Mouse (Mus musculus): ENCODE results near the gene Rpl6. TPM values are rescaled to one million over a fixed set of nuclear protein-coding genes. Genes with fewer than 3 reads are reported as not detected.

The Rpl6 gene
- polyA plus RNA-seq (2015; fragmentation: Nextera tagmentation; extraction: Ambion mirVana), result 368 and 390 TPM in 2 replicates

- Histone ChIP-seq H3K4me2 (peak within 1 kb of the TSS; percentile 82), H3K36me3 (peaks cover 40% of the 10 kb centered on the region), H3K27me3 (replicated peaks) (no peaks in the 10 kb centered on the region), H3K9me3 (no peaks in the 10 kb centered on the region), H3K4me3 (peak within 1 kb of the TSS; percentile 98), H3K27ac (replicated peaks) (peak within 1 kb of the TSS; percentile 72), H3K4me1 (peaks cover 26% of the 10 kb centered on the region), H3K9ac (peak within 1 kb of the TSS; percentile 99)
- peak; percentile 72 for ATAC-seq (ENCODE audit: extremely low read depth, insufficient number of reproducible peaks, low FRiP score, low TSS enrichment)
- 1% methylated on average over 52 of the region's 52 CpGs for WGBS
Observed at GRCm38 (mm10) chr5:121204132-121205089, at the start of gene Rpl6. Rpl6 (plus strand) TSS chr5:121204481.

GRCm38 (mm10) chr5:121156121-121156520, 48.2 kb upstream of the Rpl6 start:
- H3K27ac ChIP-seq (replicated peaks), result peak overlapping the region; percentile 26
- no peak overlapping the region for H3K4me3 ChIP-seq
- H3K4me2 ChIP-seq, result no peak overlapping the region
- no peak for ATAC-seq (ENCODE audit: extremely low read depth, insufficient number of reproducible peaks, low FRiP score, low TSS enrichment)
- H3K27me3 ChIP-seq (replicated peaks), result no peaks in the 10 kb centered on the region
- H3K4me1 ChIP-seq, result peaks cover 47% of the 10 kb centered on the region
- H3K9ac ChIP-seq, result no peak overlapping the region
- peaks cover 95% of the 10 kb centered on the region for H3K36me3 ChIP-seq
- H3K9me3 ChIP-seq, result no peaks in the 10 kb centered on the region
- WGBS, result 74% methylated on average over 4 of the region's 4 CpGs

GRCm38 (mm10) chr5:121157017-121157416, 47.3 kb upstream of the Rpl6 start:
- H3K27ac ChIP-seq (replicated peaks), result peak overlapping the region; percentile 26
- WGBS, result 28% methylated on average over 2 of the region's 2 CpGs
- no peak overlapping the region for H3K4me2 ChIP-seq
- no peak overlapping the region for H3K9ac ChIP-seq
- H3K4me3 ChIP-seq, result no peak overlapping the region
- H3K27me3 ChIP-seq (replicated peaks), result no peaks in the 10 kb centered on the region
- H3K9me3 ChIP-seq, result no peaks in the 10 kb centered on the region
- peaks cover 95% of the 10 kb centered on the region for H3K36me3 ChIP-seq
- ATAC-seq (ENCODE audit: extremely low read depth, insufficient number of reproducible peaks, low FRiP score, low TSS enrichment), result no peak
- peaks cover 47% of the 10 kb centered on the region for H3K4me1 ChIP-seq

GRCm38 (mm10) chr5:121157489-121157888, 46.8 kb upstream of the Rpl6 start:
- Histone ChIP-seq H3K9me3 (no peaks in the 10 kb centered on the region), H3K4me1 (peaks cover 47% of the 10 kb centered on the region), H3K36me3 (peaks cover 95% of the 10 kb centered on the region), H3K27me3 (replicated peaks) (no peaks in the 10 kb centered on the region), H3K4me3 (no peak overlapping the region), H3K27ac (replicated peaks) (no peak overlapping the region), H3K4me2 (no peak overlapping the region), H3K9ac (no peak overlapping the region)
- WGBS, result 88% methylated on average over 5 of the region's 5 CpGs
- no peak for ATAC-seq (ENCODE audit: extremely low read depth, insufficient number of reproducible peaks, low FRiP score, low TSS enrichment)

GRCm38 (mm10) chr5:121158966-121159365, 45.3 kb upstream of the Rpl6 start:
- no peaks in the 10 kb centered on the region for H3K9me3 ChIP-seq
- H3K9ac ChIP-seq, result peak overlapping the region; percentile 55
- H3K27ac ChIP-seq (replicated peaks), result peak overlapping the region; percentile 45; the same call in 1 of the 2 replicates
- ATAC-seq (ENCODE audit: extremely low read depth, insufficient number of reproducible peaks, low FRiP score, low TSS enrichment), result no peak
- H3K4me2 ChIP-seq, result no peak overlapping the region
- peaks cover 95% of the 10 kb centered on the region for H3K36me3 ChIP-seq
- H3K27me3 ChIP-seq (replicated peaks), result no peaks in the 10 kb centered on the region
- 39% methylated on average over 7 of the region's 7 CpGs for WGBS
- peaks cover 47% of the 10 kb centered on the region for H3K4me1 ChIP-seq
- no peak overlapping the region for H3K4me3 ChIP-seq

GRCm38 (mm10) chr5:121162285-121162684, 42.0 kb upstream of the Rpl6 start:
- Histone ChIP-seq H3K27me3 (replicated peaks) (no peaks in the 10 kb centered on the region), H3K36me3 (peaks cover 98% of the 10 kb centered on the region), H3K4me3 (no peak overlapping the region), H3K9me3 (no peaks in the 10 kb centered on the region), H3K27ac (replicated peaks) (no peak overlapping the region), H3K4me2 (no peak overlapping the region), H3K4me1 (peaks cover 31% of the 10 kb centered on the region), H3K9ac (no peak overlapping the region)
- 90% methylated on average over 5 of the region's 5 CpGs for WGBS
- no peak for ATAC-seq (ENCODE audit: extremely low read depth, insufficient number of reproducible peaks, low FRiP score, low TSS enrichment)

GRCm38 (mm10) chr5:121162923-121163322, 41.4 kb upstream of the Rpl6 start:
- Histone ChIP-seq H3K4me2 (no peak overlapping the region), H3K4me1 (peaks cover 26% of the 10 kb centered on the region), H3K27me3 (replicated peaks) (no peaks in the 10 kb centered on the region), H3K9me3 (no peaks in the 10 kb centered on the region), H3K27ac (replicated peaks) (no peak overlapping the region), H3K4me3 (no peak overlapping the region), H3K36me3 (peaks cover 98% of the 10 kb centered on the region), H3K9ac (no peak overlapping the region)
- ATAC-seq (ENCODE audit: extremely low read depth, insufficient number of reproducible peaks, low FRiP score, low TSS enrichment), result no peak
- 86% methylated on average over 7 of the region's 7 CpGs for WGBS

- no peaks in the 10 kb centered on the region for H3K27me3 ChIP-seq (replicated peaks)
- no peak for ATAC-seq (ENCODE audit: extremely low read depth, insufficient number of reproducible peaks, low FRiP score, low TSS enrichment)
- H3K27ac ChIP-seq (replicated peaks), result no peak overlapping the region
- 91% methylated on average over 6 of the region's 6 CpGs for WGBS
- H3K4me2 ChIP-seq, result no peak overlapping the region
- H3K9me3 ChIP-seq, result no peaks in the 10 kb centered on the region
- H3K4me1 ChIP-seq, result peaks cover 3% of the 10 kb centered on the region; the same call in 1 of the 2 replicates
- H3K4me3 ChIP-seq, result no peak overlapping the region
- no peak overlapping the region for H3K9ac ChIP-seq
- peaks cover 92% of the 10 kb centered on the region for H3K36me3 ChIP-seq
Observed at GRCm38 (mm10) chr5:121166884-121167283, 37.4 kb upstream of the Rpl6 start.

- 63% methylated on average over 2 of the region's 2 CpGs for WGBS
- ATAC-seq (ENCODE audit: extremely low read depth, insufficient number of reproducible peaks, low FRiP score, low TSS enrichment), result no peak
- peaks cover 75% of the 10 kb centered on the region for H3K36me3 ChIP-seq
Observed at GRCm38 (mm10) chr5:121169588-121169987, 34.7 kb upstream of the Rpl6 start.

GRCm38 (mm10) chr5:121172835-121173234, 31.4 kb upstream of the Rpl6 start:
- H3K27ac ChIP-seq (replicated peaks), result no peak overlapping the region
- H3K4me2 ChIP-seq, result no peak overlapping the region
- H3K9ac ChIP-seq, result no peak overlapping the region
- ATAC-seq (ENCODE audit: extremely low read depth, insufficient number of reproducible peaks, low FRiP score, low TSS enrichment), result no peak
- WGBS, result 86% methylated on average over 4 of the region's 4 CpGs
- H3K36me3 ChIP-seq, result peaks cover 42% of the 10 kb centered on the region
- no peak overlapping the region for H3K4me3 ChIP-seq
- no peaks in the 10 kb centered on the region for H3K9me3 ChIP-seq
- peaks cover 21% of the 10 kb centered on the region for H3K4me1 ChIP-seq
- H3K27me3 ChIP-seq (replicated peaks), result no peaks in the 10 kb centered on the region

More at GRCm38 (mm10) chr5:121169588-121169987, 34.7 kb upstream of the Rpl6 start:
- Histone ChIP-seq H3K9me3 (no peaks in the 10 kb centered on the region), H3K4me1 (peaks cover 16% of the 10 kb centered on the region), H3K27ac (replicated peaks) (no peak overlapping the region), H3K9ac (no peak overlapping the region), H3K27me3 (replicated peaks) (no peaks in the 10 kb centered on the region), H3K4me2 (no peak overlapping the region), H3K4me3 (no peak overlapping the region)

GRCm38 (mm10) chr5:121179077-121179857, 25.0 kb upstream of the Rpl6 start:
- Histone ChIP-seq H3K4me2 (peak overlapping the region; percentile 3; the same call in 1 of the 2 replicates), H3K4me3 (no peak overlapping the region), H3K9ac (peak overlapping the region; percentile 42; the same call in 1 of the 2 replicates), H3K27me3 (replicated peaks) (no peaks in the 10 kb centered on the region), H3K9me3 (no peaks in the 10 kb centered on the region), H3K4me1 (peaks cover 72% of the 10 kb centered on the region), H3K36me3 (peaks cover 3% of the 10 kb centered on the region; the same call in 1 of the 2 replicates), H3K27ac (replicated peaks) (peak overlapping the region; percentile 82)
- ATAC-seq (ENCODE audit: extremely low read depth, insufficient number of reproducible peaks, low FRiP score, low TSS enrichment), result no peak
- 43% methylated on average over 9 of the region's 9 CpGs for WGBS
